Mouse (Mus musculus) Muller cell, postnatal 12 days (primary cell): Measurements from ENCODE around the gene Tpm4.

Source experiments
- DNase-seq: peaks from one replicate; pipeline ENCODE4 v3.0.0-alpha.2; 2015; ENCODE audit errors: inconsistent ontology term

The Tpm4 gene

DNA sequence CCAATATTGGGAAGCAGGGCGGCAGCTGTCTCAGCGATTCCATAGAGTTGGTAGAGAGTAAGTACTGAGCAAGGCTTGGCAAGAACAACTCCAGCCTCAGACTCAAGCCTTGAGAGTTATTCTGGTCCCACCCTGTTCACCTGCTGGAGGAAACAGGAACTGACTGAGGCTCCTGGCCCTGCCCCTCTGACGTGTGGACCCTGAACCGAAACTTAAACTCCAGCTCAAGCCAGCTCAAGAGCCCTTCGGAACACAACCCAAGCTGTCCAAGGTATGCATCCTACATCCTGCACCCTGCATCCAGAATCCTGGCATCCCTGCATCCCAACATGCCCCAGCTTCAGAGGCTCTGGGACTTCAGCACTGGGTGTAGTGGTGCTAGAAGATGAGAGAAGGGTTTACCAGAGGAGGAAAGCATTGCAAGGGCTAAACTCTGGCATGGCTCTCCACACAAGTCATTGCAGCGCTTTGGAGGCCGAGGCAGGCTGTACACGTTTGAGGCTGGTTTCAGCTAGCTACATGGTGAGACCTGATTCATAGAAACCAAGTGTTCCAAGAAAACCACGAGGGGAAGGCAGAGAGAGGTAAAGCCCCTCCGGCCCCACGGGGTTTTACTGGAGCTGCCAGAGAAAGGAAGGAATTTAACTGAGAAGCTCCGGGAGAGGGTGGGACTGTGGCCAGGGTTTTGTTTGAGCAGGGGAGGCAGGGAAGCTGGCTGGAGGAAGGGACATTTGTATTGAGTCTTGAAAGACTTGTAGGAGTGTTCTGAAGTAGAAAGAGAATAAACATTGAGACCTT, 54.8 kb downstream of the Tpm4 start, which contains the start of gene Hsh2d:
Gene Hsh2d, plus strand, starts transcription at position 222 of the 798 bp plus-strand sequence.
- no peak for DNase-seq

GRCm38 (mm10) chr8:72190215-72190539, 55.4 kb downstream of the Tpm4 start:
- no peak for DNase-seq

DNA sequence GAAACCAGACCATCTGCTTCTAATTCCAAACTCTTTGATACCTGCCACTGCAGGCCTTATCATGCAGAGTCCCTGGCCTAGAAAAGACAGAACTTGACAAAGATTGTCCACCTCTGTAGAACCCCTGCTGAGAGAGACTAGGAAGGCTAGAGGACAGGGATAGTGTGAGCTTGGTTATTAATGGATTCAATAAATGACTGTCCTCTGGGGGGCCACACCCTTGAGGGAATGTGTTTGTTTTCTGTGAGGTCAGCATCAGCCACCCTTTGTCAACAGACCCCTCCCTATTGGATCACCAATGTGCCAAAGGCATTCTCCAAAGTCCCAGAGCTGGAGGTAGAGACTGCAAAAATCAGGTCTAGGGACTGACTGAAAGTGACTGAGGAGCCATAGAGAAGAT, 57.3 kb downstream of the Tpm4 start:
- DNase-seq = no peak

DNA sequence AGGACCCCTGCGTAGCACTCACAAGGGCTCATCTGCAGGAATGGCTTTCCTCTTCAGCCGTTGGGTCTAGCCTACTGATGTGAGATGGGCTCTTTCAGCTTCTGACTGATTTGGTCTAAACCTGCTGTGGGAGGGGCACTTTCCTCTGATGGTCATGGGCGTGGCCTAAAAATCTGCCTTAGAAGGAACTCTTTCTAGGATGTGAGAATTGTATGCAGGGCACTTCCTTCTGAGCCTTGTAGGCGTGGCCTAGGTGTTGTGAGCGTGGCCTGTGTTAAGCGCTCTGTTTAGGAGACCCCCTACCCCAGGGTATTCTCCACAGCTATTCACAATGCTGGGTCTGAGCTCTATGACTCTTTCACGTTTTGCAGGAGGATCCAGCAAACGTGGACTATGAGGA, 63.2 kb downstream of the Tpm4 start:
- no peak for DNase-seq
